In the genomic region with DNA sequence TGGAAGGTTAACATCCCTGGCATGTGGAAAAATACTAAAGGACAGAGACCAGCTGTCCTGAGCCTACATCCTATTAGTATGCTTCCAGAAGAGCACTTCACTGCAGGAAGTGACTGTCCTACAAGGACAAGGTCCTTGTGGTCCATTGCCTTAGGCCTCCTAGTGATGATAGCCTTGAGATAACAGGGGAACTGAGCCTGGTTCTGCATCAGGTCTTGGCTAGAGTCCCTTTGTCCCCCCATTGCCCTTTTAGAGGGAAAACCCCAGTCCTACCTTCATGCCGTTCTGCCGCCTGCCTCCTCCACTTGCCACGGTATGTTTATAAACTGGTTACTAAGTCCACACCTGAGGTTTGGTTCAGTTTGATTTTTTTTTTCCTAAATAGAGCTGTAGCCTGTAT, we compare ENCODE assay signal across 17 mouse cellular contexts.
A peak's percentile ranks its signal among the peaks of the same experiment; 100 is the strongest.
DNase-seq lines count a peak whose midpoint lies in the region; ATAC-seq and TF ChIP-seq lines count a peak whose summit lies in the region.
"Had no signal": no experiment of that assay in that cellular context is flagged by ENCODE, and none has a peak within 500 bp of the region (broad histone marks: within the 10 kb centered on the region; RNA-seq: fewer than 3 reads in every experiment).

No protein-coding gene starts in this region.

- no peak overlapping the region for H3K4me3 ChIP-seq in heart, postnatal 0 days (ENCODE audit: low read depth, low read length)
- H3K4me3 ChIP-seq in layer of hippocampus, adult 2 months, result no peak overlapping the region
- no peak overlapping the region for H3K4me3 ChIP-seq in hindbrain, embryonic 14.5 days (replicated peaks; ENCODE audit: low read length)
- H3K4me3 ChIP-seq: forebrain, embryonic 15.5 days had no signal

- H3K4me2 ChIP-seq in heart, postnatal 0 days (ENCODE audit: low read depth, low read length), result no peak overlapping the region
- H3K4me2 ChIP-seq in hindbrain, embryonic 14.5 days (replicated peaks), result no peak overlapping the region
- H3K4me2 ChIP-seq: forebrain, embryonic 15.5 days had no signal

- peaks cover 29% of the 10 kb centered on the region for H3K4me1 ChIP-seq in heart, postnatal 0 days (ENCODE audit: control insufficient read depth, insufficient read depth)
- H3K4me1 ChIP-seq in hindbrain, embryonic 14.5 days (replicated peaks; ENCODE audit: control insufficient read depth, insufficient read depth, low read length), result peaks cover 36% of the 10 kb centered on the region

- no peak overlapping the region for H3K27ac ChIP-seq in heart, postnatal 0 days (ENCODE audit: low read depth)
- peak overlapping the region; percentile 84 for H3K27ac ChIP-seq in layer of hippocampus, adult 2 months
- 0 out of 2 replicates have a peak overlapping the region, but pooled peaks have one; percentile 21 for H3K27ac ChIP-seq in hindbrain, embryonic 14.5 days

- no peaks in the 10 kb centered on the region for H3K9me3 ChIP-seq in heart, postnatal 0 days (replicated peaks; ENCODE audit: control insufficient read depth, low read length)
- no peaks in the 10 kb centered on the region for H3K9me3 ChIP-seq in hindbrain, embryonic 14.5 days (ENCODE audit: control insufficient read depth, low read length)
- H3K9me3 ChIP-seq: forebrain, embryonic 15.5 days had no signal

- DNase-seq in adrenal gland, postnatal 36 days, result peak; percentile 37 to 54
- DNase-seq in adrenal gland, postnatal 25 days, result no peak
- DNase-seq in heart, postnatal 0 days (ENCODE audit: low spot score), result no peak
- no peak for DNase-seq in heart, adult 8-10 months (ENCODE audit: low spot score)
- no peak for DNase-seq in layer of hippocampus, adult 2 months (ENCODE audit: low spot score in 2 of 2)
- no peak for DNase-seq in layer of hippocampus, postnatal 10 days (ENCODE audit: low spot score in 2 of 2)
- no peak for DNase-seq in hindbrain, embryonic 14.5 days (ENCODE audit: low spot score)
- DNase-seq: cerebellum, adult 11 months; embryo, embryonic 11 days; gastrocnemius, postnatal 25 days; kidney, postnatal 10 days; left cerebral cortex, postnatal 4 days; liver, postnatal 0 days; lung, postnatal 10 days had no signal

- H3K36me3 ChIP-seq in heart, postnatal 0 days (replicated peaks; ENCODE audit: control insufficient read depth, insufficient read depth, low read length), result peaks cover 14% of the 10 kb centered on the region
- no peaks in the 10 kb centered on the region; the same call in 1 of the 2 replicates for H3K36me3 ChIP-seq in hindbrain, embryonic 14.5 days (replicated peaks; ENCODE audit: control insufficient read depth, insufficient read depth)
- H3K36me3 ChIP-seq: forebrain, embryonic 15.5 days had no signal

- ATAC-seq in heart, postnatal 0 days (ENCODE audit: insufficient read depth, low read depth), result no peak
- no peak for ATAC-seq in hindbrain, embryonic 14.5 days (ENCODE audit: low FRiP score)
- ATAC-seq: inflammation-experienced regulatory T-cells, adult 6 months; liver, postnatal 0 days; midbrain, embryonic 16.5 days had no signal

- no peak for TF ChIP-seq CTCF in heart, postnatal 0 days (IDR thresholded peaks at IDR 0.05; ENCODE audit: low read depth)
- no peak for TF ChIP-seq CTCF in layer of hippocampus, adult 2 months (conservative IDR thresholded peaks at IDR 0.05)

- 57% methylated on average over 3 of the region's 3 CpGs for WGBS in heart, postnatal 0 days
- WGBS in hindbrain, embryonic 14.5 days, result 88% methylated on average over 3 of the region's 3 CpGs

- H3K9ac ChIP-seq in heart, postnatal 0 days (replicated peaks; ENCODE audit: low read depth, low read length), result 0 out of 2 replicates have a peak overlapping the region, but pooled peaks have one; percentile 12
- H3K9ac ChIP-seq in hindbrain, embryonic 14.5 days, result no peak overlapping the region
- H3K9ac ChIP-seq: forebrain, embryonic 15.5 days; liver, postnatal 0 days had no signal

- no peak for TF ChIP-seq EP300 in heart, postnatal 0 days (IDR thresholded peaks at IDR 0.05; ENCODE audit: low read depth)

- H3K27me3 ChIP-seq in heart, postnatal 0 days (ENCODE audit: control insufficient read depth, insufficient read depth, low read length), result no peaks in the 10 kb centered on the region
- H3K27me3 ChIP-seq in hindbrain, embryonic 14.5 days (ENCODE audit: control insufficient read depth, insufficient read depth, low read length), result no peaks in the 10 kb centered on the region
- H3K27me3 ChIP-seq: forebrain, embryonic 15.5 days had no signal

Comparison
In these comparisons a context has a peak if more than half of its experiments do, and no peak if none do; other contexts are left out.
1. DNase-seq: peak in adrenal gland, postnatal 36 days (2 of 2); none in adrenal gland, postnatal 25 days (single experiment), heart, postnatal 0 days (single experiment), heart, adult 8-10 months (single experiment), layer of hippocampus, adult 2 months (0 of 2), layer of hippocampus, postnatal 10 days (0 of 2) and hindbrain, embryonic 14.5 days (single experiment).